Mouse (Mus musculus) left cerebral cortex, adult 8-10 months (tissue): Measurements from ENCODE around the gene Zbtb49. TPM values are rescaled to one million over a fixed set of nuclear protein-coding genes. Genes with fewer than 3 reads are reported as not detected.

ENCODE experiments used
- DNase-seq, 2 experiments: peaks; one replicate each; pipeline ENCODE4 v3.0.0; 2022; ENCODE audit warnings: low spot score in 2 of 2
- total RNA-seq, 4 experiments: library from RNA; stranded (reverse); gene quantifications; 2 replicates each; pipeline ENCODE4 v1.2.4; 2022

Zbtb49 gene
- total RNA-seq, 4 experiments from 2014 or later, result 16.7 to 22.0 (median 20.8) TPM

DNA sequence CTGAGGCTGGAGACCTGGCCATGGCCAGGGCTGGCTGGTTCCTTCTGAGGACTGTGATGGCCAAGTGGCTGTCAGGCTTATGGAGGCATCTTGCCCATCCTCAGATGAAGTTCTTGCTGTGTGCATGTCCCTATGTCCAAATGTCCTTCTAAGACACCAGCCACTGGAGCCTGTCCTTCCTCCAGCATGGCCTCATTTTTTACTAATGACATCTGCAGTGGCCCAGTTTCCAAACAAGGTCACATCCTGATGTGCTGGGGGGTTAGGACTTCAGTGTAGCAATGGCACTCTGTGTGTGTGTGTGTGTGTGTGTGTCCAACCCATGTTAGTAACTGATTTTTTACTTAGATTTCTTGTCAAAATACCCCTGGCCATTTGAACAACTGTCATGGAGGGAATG, 24.3 kb downstream of the Zbtb49 start:
- DNase-seq, result no peak

DNA sequence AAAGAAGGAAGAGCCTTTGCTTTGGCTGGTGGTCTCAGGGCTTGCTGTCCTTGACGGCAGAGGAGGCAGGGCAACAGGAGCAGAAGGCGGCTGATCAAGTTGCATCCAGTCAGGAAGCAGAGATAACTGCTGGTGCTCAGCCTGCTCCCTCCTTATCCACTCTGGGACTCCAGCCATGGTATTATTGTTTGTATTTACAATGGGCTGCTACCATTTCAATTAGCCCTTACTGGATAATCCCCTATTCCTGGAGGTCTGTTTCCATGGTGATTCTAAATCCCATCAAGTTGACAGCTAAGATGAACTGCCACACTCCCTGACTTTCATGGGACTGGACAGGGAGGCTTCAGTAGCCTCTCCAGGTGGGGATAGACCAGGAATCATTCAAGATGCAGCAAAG, 25.3 kb downstream of the Zbtb49 start:
- DNase-seq, result no peak

DNA sequence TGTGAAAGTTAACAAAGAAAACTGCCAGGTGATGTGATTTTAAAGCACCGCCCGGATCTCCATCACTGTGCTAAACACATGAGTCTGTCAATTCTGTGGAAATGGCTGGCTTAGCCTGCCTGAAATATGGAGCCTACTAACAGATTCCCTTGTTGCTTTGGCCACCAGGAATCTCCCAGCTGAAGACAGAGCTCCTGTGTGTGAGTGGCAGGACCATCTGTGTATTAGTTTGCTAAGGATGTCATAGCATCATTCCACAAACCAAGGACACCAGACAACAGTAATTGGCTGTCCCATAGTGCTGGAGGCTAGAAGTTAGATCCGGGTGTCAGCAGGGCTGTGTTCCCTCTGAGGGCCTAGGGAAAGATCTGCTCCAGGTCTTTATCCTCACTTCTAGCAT, 29.4 kb downstream of the Zbtb49 start:
- DNase-seq, result no peak

DNA sequence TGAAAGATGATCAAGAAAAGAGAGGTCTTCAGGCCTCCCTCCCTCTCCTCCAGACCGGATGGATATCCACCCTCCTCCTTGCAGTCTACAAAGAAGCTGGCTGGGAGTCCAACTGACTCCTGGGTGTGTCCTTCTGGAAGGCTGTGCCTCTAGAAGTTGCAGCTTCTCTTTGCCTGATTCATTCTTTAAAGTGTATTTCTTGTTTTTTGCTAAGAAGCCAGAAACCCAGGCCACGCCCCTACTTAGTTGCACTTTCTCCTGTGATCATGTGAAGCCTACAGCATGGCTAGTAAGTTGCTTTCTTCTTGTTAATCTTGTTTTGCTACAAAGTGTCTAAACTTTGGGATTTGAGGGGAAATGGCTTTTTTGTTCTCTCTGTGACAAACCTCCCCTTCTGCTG, 33.3 kb downstream of the Zbtb49 start:
- no peak for DNase-seq

DNA sequence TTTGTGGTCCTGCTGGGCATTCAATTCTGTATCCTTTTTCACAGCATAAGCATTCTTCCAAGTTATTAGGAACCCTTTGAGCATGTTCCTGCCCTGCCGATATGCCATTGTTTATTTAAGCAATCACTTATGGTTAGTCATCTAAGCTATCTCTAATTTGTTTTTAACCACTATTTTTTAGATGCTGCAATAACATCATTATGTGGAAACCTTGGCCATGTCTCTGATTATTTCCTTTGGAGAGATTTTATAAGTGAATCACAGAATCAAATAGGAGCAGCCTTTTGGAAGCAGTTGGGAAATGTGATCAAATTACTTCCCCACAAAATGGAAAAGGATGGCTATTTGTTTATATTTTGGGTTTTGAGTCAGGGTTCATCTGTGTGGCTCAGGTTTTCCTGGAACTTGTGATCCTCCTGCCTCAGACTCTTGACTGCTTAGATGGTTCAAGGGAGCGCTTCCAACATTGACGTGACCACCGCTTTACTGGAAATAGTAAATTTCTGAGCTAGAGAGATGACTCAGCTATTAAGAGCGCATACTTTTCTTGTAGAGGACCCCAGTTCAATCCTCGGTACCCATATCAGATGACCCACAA, 35.5 kb downstream of the Zbtb49 start:
- DNase-seq, result no peak

DNA sequence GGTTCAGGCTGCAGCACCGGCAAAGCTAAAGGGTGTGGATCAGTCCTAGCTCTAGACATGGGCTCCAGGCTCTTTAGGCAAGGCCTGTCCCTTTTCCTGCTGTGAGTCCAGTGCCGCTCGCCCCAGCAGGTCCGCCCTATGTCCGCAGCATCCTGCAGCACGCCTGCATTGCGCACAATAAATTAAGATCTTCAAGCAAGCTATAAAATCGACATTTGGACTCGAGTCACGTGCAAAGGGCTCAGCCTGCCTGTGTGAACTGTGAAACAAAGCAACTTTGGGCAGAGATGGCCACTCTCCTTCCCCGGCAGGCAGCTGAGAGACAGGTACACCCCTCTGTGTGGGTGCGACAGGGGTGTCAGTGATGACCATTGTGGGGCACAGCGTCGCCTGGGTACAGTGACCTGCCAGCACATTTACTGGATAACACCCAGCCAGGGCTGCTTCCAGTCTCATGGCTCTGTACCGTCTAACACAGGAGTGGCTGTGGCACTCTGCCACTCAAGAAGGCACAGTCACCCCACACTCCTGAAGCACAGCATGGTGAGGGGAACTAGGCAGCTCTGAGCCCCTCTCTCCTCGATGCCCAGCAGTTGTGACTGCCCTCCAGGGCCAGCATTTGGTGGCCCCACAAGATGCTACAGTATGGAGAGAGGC, 45.9 kb downstream of the Zbtb49 start:
- no peak for DNase-seq

DNA sequence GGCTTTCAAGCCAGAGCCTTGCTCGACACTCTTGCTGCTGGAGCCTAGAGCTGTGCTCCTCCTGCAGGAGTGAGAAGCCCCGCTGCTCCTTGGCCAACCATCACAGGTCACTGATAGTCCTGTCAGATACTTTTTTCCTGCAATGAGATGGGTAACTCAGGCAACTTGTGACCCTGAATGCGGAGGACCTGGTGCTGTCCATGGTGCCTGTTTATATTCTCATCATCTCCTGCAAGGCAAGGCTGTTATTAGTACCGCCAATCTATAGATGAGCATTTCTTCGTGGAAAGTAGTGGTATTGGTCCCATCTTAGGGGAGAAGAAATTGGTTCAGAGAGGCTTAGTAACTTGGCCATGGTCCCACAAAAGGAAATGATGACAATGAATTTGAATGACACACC, 46.5 kb downstream of the Zbtb49 start:
- DNase-seq, result no peak

DNA sequence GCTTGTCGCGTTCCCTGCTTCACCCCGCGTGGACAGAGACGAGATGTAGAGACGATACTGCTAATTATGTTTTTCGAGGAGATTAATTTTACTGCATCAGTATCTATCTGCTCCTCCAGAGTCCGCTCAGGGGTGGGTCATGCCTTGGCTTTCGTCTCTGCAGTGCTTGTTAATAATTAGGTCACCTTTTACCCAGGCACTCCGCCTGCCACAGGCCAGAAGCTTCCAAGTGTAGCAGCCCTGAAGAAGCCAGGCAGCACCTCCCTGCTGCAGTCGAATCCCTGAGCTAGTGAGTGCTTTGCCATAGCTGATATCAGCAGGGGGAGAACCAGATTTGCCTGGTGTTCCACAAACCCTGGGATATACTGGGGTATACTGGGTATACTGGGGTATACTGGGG, 51.8 kb downstream of the Zbtb49 start:
- DNase-seq, result no peak

DNA sequence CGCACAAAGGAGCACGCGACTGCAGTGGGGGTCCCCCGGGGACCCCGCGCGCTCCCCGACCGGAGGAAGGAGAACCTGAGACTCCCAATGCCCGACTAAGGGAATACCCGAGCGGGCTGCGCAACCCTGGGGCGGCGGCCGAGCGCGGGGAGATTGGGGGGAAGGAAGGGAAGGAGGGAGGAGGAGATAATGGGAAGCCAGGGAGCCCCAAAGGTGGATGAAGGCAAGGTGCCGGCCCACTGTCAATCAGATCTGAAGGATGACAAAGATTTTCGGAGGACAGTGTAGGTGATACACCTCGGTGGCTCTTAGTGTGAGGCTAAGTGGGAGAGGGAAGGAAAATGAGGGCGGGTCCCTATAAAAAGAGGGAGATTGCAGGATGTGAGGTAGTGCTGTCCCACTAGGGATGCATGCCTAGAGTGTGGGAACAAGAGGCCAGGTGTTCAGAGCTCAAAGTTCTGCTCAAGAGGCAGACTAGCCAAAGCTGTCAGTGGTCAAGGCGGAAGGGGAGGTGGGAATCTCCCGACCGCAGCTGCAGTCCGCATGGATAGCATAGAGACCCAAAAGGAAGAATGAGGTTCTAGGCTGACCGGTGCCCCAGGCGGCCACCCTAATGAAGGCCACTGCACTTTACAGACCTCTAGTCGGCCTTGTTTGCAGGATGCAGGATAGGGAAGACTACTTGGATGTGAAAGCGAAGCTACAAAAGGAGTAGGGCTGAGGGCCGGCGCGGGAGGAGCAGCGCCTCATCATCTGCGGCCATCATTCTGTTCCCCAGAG, 60.4 kb downstream of the Zbtb49 start, which contains the start of gene Nsg1:
TSS of gene Nsg1 (minus strand) at position 274 of the 780 bp plus-strand sequence.
- peak in 1 of 2 experiments; percentile 16 for DNase-seq

DNA sequence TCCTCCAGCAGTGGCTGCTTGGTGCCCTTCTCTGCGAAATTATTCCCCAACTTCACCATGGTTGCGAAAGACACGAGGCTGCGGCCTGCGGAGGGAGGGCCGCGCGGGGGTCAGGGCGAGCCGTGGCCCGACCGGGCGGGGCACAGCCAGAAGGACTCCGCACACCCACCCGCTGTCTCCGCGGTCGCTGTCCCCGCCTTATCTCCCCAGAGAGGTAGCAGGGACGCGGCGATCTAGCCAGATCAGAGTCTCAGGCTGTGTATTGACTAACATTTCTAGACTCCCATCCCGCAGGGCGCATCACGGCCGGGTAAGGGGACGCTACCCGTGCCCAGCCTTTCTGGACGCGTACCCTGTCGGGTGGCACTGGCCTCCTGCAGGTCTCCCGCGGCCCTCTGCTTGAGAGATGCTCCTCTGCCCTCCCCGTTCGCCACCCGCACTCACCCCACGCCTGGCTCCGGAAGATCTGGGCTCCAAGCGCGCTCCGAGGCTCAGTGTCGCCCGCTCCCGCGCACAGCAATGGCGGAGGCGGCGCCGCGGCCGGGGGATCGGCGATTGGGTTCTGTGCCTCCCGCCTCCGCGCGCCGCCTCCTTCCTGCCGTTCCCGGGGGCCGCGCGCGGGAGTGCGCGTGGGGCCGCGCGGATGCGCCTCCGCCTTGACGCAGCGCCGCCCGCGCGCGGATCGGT, 61.2 kb downstream of the Zbtb49 start:
- peak in 1 of 2 experiments; percentile 65 for DNase-seq

DNA sequence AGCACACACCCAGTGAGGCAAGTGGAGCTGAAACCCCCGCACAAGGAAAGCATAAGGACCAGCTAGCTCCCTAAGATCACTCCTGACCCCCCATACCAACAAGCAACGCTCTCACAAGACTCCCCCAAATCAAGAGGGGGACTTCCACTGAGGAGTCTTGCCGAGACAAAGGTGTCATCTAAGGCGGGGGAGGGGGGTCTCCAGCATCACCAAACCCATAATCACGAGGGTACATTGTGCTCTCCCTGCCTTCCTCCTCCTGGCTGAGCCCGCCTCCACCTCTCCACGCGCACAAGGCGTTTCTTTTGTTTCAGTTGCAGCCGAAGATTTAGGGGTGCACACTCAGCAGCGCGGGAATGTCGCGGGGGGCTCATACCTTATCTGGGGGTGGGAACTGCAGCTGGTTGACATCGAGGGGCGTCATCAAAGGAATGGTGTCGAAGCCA, 61.7 kb downstream of the Zbtb49 start:
- DNase-seq, result no peak

DNA sequence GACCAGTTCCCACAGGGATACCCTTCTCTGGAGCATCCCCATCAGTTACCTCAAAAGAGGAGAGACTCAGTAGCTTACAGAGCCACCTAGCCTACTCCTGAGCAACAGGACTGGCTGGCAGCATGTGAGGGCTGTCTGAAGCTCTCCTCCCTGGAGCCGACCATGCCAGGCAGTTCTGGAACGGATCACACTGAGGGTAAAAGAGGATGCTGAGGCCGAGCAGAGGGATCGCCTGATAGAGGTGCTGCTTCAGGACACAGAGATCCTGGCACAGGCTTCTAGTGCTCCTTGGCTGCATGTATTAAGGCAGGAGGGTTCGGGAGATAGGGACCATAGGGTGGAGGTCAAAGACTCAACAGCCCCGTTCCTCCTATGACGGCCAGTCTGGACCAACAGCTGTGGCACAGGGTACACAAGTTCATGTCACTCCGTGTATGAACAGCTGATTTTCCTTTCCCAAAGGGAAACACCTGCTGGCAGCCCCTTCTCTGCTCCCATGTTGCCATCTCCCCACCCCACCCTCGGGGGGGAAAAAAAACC, 62.7 kb downstream of the Zbtb49 start:
- DNase-seq, result no peak

DNA sequence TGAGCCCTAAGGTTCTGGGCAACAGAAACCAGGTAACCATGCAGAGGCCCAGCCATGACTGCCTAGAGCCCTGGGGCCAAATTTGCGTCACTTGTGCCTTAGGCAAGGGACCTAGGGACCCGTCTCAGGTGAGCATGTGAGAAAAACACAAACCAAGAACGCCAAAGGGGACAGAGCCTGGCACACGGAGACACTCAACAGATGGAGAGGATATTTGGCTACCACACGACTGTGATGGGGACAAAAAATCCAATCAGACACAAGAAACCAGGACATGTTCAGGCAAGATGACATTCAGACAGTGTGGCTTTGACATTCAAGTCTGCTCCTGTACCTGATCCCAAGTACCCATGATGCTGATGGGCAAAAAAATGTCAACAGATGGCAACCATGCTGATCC, 66.6 kb downstream of the Zbtb49 start:
- DNase-seq, result no peak

DNA sequence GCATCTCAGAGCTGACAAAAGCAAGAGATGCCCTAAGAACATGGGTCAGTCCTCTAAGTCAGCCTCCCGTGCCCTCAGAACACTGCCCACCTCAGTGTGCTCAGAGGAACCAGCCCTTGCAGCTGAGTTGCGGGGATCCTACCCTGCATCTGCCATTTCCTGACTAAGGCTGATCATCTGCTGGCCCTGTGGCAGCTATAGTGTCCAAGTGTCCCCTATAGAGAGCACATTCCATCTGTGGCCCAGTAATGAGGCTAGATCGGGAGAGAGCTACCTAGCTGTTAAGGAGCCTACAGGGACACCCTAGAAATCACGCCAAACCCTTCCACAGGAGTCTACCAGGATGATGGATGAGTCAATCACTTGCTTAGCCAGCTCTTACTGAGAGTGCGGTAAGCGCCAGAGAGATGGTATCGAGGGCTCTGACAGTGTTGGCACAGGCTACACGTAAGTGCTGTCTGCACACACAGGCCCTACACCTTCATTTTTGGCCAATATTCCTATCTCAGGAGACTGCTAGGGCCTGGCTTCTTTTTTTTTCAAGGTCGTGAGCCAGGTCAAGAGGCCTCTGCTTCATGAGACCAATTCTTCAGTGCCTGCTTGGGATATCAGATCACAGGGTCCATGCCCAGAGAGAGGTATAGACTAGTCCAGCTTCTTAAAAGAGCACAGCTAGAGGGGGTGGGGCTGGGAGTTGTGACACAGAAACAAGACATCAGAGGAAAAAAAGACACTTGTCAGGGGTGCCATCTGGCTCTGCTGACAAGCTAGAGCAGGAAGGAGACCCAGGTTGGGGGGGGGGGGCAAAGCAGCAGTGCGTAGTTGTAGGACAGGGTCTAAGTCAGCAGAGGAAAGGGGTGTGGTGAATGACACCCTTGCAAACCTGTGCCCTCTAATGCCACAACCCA, 67.8 kb downstream of the Zbtb49 start:
- DNase-seq, result no peak

DNA sequence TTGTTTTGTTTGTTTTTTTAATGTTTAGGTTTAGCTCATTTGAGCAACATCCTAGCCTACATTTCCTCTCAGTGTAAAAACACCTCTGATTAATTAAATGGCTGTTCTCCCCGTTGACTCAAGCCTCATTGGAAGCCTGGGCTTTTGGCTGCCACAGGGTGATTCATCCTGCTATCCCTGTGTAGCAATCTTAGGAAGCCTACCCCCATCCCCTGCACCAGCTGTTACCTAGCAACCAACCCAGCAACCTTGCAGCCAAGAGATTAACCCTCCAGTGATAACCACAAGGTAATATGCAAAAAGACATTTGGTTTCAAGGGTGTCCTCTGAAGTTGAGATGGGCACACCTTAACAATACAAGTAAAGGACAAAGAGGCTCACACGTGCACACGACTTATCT, 69.0 kb downstream of the Zbtb49 start:
- DNase-seq, result peak in 1 of 2 experiments; percentile 81

DNA sequence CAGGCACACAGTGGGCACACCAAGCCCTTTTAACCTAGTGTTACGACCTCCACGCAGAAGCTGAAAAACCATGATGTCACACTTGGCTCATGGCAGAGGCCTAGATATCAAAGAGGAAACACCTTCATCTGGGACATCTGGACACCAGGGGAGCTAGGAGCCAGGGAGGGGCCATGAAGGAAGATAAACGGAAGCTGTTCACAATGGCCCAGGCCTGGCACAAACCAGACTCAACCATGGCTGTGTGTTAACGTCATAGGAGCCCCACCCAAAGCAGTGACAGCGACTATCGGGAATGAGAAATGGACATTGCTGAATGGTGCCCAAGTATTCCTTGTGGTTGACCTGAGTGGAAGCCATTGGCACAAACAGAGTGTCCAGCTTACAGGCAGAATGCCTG, 73.7 kb downstream of the Zbtb49 start:
- DNase-seq, result no peak

DNA sequence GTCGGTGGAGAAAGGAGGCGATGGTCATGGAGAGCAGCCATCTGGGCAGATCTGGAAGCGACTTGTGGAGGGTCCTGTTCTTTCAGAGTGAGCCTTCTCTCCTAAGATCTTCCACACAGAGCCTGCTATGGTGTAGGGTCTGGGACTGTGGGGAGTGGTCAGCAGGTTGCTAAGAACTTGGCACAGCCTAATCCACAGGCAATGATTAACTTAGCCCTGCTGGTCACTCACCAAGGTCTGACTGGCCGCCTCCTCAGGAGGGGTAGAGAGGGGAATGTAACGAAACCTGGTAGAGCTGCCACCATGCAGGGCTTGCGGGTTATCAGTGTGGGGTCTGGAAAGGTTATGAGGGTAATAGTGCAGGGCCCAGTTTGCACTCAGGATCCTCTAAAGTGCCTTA, 79.4 kb downstream of the Zbtb49 start:
- DNase-seq, result no peak
